Mouse (Mus musculus): ENCODE results near the gene Mvb12a. TPM values are rescaled to one million over a fixed set of nuclear protein-coding genes. Genes with fewer than 3 reads are reported as not detected.
A peak's percentile ranks its signal among the peaks of the same experiment; 100 is the strongest.

Mvb12a gene
- total RNA-seq, 2 experiments from 2014 or later = 30.3 to 33.1 TPM

GRCm38 (mm10) chr8:71560765-71561164 lies 18.0 kb downstream of the Mvb12a start:
- no peak for DNase-seq (ENCODE audit: low spot score in 2 of 2)

DNA sequence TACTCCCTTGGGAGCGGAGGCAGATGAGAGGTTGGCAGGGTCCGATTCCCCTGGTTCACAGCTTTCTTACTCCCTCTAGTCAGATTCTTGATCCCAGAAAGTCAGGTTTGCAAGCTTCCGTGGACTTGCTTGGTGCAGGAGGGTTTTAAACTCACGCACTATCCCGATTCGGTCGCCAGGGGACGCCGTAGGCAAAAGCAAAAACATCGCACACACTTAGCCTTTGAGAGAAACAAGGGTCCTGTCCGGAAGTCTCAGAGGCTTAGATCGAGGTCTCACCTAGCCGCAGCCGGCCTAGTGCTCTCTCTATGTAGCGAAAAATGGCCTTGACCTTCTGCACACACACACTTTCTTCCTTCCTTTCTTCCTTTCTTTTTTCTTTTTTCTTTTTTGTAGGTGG lies 18.7 kb downstream of the Mvb12a start:
- peak in 1 of 2 experiments; percentile 39 for DNase-seq (ENCODE audit: low spot score in 2 of 2)

GRCm38 (mm10) chr8:71562751-71563150 lies 20.0 kb downstream of the Mvb12a start:
- DNase-seq (ENCODE audit: low spot score in 2 of 2) = peak; percentile 79 to 84

GRCm38 (mm10) chr8:71563992-71564391 lies 21.3 kb downstream of the Mvb12a start:
- DNase-seq (ENCODE audit: low spot score in 2 of 2) = no peak

GRCm38 (mm10) chr8:71566501-71566900 lies 23.8 kb downstream of the Mvb12a start, which contains the start of gene Nxnl1:
TSS of gene Nxnl1 (minus strand) at chr8:71566601.
- no peak for DNase-seq (ENCODE audit: low spot score in 2 of 2)

- DNase-seq (ENCODE audit: low spot score in 2 of 2) = no peak
Measured at GRCm38 (mm10) chr8:71567587-71567986, 24.9 kb downstream of the Mvb12a start.

- peak; percentile 61 to 71 for DNase-seq (ENCODE audit: low spot score in 2 of 2)
Measured at GRCm38 (mm10) chr8:71568387-71568937, 25.7 kb downstream of the Mvb12a start, which contains the start of gene Slc27a1. TSS of gene Slc27a1 (plus strand) at chr8:71568882.

DNA sequence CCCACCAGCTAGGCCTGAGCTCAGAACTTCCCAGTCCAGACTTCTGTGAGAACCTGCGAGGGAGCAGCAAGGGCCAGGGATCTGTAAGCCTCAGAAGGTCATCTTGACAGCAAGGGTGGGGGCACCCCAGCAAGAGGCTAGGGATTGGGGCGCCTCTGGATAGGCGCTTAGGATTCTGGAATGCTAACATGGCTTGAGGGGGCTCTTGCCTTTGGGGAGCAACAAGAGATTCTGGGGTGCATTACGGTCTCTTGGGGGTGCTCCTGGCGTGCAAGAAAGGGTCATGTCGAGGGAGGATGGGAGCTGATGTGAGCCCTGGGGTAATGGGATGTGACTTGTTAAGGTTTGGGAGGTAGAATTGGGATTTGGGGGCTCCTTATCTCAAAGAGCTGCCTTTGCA lies 26.2 kb downstream of the Mvb12a start:
- DNase-seq (ENCODE audit: low spot score in 2 of 2) = no peak

DNA sequence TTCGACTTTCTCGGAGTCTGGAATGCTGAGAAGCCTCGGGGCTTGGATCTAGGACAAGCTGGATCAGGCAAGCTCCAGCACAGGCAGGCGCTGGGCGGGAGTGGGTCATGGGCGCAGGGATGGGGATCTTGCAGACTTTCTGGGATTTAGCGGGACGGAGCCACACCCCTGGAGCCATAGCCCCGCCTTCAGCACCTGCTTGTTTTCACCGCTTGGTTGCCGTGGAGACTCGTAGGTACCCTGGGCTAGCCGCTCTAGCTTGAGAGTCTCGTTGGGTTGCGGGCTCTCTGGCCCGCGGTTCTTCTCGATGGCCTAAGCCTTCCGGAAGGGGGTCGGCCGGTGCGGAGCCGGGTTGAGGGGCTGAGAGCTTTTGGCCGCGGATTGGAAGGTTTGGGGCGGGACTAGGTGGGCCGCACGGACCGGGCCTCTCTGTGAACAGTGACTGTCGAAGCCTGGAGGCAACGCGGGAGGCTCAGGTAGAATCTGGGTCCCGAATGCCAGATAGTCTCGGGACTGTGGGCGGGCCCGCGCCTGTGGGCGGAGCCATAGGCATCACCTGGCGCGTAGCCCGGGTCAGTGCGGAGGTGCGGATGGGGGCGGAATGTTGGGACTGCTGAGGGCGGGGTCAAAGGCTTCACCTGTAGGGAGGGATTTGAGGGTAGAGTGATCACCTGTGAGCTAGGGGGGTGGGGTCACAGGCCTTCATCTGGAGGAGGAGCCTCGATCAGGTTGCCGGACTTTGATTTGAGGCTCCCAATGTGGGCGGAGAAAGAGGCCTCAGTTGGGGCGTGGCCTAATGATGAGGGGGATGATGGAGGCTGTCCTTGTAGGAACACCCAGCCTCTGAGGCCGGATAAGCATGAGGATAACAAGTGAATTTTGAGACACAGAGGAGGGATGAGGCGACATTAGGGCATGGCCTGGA lies 26.9 kb downstream of the Mvb12a start:
- DNase-seq (ENCODE audit: low spot score in 2 of 2) = peak; percentile 43 to 79

- DNase-seq (ENCODE audit: low spot score in 2 of 2) = peak; percentile 60 to 87
Measured at GRCm38 (mm10) chr8:71570291-71570954, 27.7 kb downstream of the Mvb12a start.

GRCm38 (mm10) chr8:71572077-71572476 lies 29.4 kb downstream of the Mvb12a start:
- no peak for DNase-seq (ENCODE audit: low spot score in 2 of 2)

GRCm38 (mm10) chr8:71572847-71573633 lies 30.3 kb downstream of the Mvb12a start:
- peak in 1 of 2 experiments; percentile 60 for DNase-seq (ENCODE audit: low spot score in 2 of 2)

GRCm38 (mm10) chr8:71574426-71574825 lies 31.7 kb downstream of the Mvb12a start:
- no peak for DNase-seq (ENCODE audit: low spot score in 2 of 2)

DNA sequence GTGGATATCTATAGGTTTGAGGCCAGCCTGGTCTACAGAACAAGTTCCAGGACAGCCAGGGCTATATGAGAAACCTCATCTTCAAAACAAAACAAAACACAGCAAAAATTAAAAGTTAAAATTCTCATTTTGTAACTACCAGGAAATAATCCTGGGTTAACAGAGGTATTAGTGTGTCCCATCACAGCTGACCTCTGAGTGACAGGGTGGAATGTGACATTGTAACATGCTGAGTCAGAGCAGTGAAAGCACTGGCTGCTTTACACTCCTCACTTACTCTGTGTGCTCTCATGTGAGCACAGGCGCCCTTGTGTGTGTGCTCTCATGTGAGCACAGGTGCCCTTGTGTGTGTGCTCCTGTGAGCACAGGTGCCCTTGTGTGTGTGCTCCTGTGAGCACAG lies 32.3 kb downstream of the Mvb12a start:
- no peak for DNase-seq (ENCODE audit: low spot score in 2 of 2)

DNA sequence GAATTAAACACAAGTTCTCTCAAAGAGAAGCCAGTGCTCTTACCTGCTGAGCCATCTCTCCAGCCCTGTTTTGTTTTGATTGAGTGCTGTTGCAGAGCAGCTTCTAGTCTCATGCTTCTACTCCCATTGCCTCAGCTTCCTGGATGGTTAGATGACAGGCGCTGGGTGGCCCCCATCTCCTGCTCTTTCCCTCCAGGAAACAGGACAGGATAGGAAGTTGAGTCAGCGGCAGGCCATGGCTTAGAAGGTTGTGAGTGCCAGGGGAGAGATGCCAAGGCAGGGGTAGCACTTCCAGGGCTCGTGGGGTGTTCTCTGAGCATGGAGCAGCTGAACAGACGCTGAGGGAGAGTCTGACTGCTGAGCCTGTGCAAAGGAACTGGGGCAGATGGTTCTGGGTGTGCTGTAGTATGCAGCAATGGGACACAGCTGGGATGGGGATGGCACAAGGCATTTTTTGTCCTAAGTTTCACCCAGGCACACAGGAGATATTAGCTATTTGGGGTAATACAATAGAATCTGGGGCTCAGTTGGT lies 35.2 kb downstream of the Mvb12a start:
- no peak for DNase-seq (ENCODE audit: low spot score in 2 of 2)

GRCm38 (mm10) chr8:71579009-71579408 lies 36.3 kb downstream of the Mvb12a start:
- no peak for DNase-seq (ENCODE audit: low spot score in 2 of 2)

GRCm38 (mm10) chr8:71579476-71579875 lies 36.8 kb downstream of the Mvb12a start:
- no peak for DNase-seq (ENCODE audit: low spot score in 2 of 2)

DNA sequence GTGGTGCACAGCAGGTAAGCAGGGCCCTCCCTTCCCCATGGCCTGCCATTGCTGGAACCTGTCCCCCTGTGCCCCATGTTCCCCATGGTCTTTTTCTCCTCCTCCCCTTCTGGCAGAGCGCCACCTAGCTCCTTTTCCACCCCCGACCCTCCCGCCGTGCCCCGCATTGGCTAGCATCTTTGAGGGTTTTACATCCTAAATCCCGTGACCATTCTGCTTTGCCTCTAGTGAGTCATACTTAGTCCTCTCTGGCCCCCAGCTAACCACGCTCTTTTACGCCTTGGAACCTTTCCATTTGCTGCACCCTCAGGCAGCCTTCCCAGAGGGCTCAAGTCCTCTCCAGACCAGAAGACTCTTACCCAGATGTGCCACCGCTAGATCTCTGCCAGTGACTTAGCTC lies 37.5 kb downstream of the Mvb12a start:
- no peak for DNase-seq (ENCODE audit: low spot score in 2 of 2)

GRCm38 (mm10) chr8:71586891-71587290 lies 44.2 kb downstream of the Mvb12a start:
- no peak for DNase-seq (ENCODE audit: low spot score in 2 of 2)

GRCm38 (mm10) chr8:71588762-71589161 lies 46.0 kb downstream of the Mvb12a start:
- no peak for DNase-seq (ENCODE audit: low spot score in 2 of 2)

DNA sequence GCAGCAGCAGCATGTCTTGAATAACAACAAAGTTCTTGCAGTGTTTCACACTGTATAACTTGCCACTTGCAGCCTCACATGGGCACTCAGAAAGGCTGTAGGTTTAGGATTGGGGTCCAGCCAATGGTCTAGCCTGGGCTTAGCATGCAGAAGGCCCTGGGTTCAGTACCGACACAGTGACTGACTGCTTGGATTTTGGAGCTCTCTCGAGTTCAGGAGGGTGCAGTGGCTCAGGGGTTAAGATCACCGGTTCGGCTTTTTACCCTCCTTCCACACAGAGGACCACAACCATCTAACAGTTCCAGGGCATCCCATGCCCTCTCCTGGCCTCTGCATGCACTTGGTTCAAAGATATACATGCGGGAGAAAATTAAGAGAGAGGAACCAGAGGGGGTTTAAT lies 48.3 kb downstream of the Mvb12a start:
- DNase-seq (ENCODE audit: low spot score in 2 of 2) = no peak
